Mouse (Mus musculus) erythroblast, embryonic 14.5 days (primary cell): Measurements from ENCODE around the gene Nrip1.

Experiments
- GATA1 ChIP-seq: IDR thresholded peaks from 2 replicates; pipeline ENCODE4 v1.6.1; 2012; ENCODE audit warnings: low read length, inconsistent platforms, mixed read lengths
- TAL1 ChIP-seq: IDR thresholded peaks from 3 replicates; pipeline ENCODE4 v1.6.1; 2012; ENCODE audit warnings: low read length, inconsistent platforms, mixed read lengths

- no peak for TF ChIP-seq TAL1
- TF ChIP-seq GATA1, result no peak
These were observed 16.5 kb downstream of the Nrip1 start for GRCm38 (mm10) chr16:76357155-76357554.
